Mouse (Mus musculus) cerebellum, adult 11-12 months (tissue): ENCODE results near the gene Tead1.

Source experiments
- DNase-seq: peaks from one replicate; pipeline ENCODE4 v3.0.0; 2022

The Tead1 gene

DNA sequence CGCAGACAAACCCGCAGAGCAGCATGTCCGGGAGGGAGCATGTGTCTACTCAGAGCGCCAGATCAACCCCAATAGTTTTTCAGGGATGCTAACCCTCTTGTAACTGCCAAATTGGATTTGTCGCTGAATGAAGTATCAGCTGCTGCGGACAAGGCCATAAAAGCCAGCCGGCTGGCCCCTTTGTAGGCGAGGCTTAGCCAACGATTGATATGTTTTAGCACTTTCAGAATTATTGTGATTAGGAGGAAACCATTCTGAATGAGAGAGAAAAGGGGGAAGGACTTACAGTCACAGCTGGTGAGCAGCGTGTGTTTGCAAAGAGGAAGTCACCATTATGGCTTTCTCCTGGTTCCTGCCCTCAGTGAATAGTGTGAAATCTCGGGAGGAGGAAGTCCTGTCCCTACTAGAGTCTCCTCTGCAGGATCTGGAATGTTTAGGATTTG lies 146.2 kb downstream of the Tead1 start:
- DNase-seq = no peak

- no peak for DNase-seq
Measured at GRCm38 (mm10) chr7:112826114-112826911, 147.2 kb downstream of the Tead1 start.

DNA sequence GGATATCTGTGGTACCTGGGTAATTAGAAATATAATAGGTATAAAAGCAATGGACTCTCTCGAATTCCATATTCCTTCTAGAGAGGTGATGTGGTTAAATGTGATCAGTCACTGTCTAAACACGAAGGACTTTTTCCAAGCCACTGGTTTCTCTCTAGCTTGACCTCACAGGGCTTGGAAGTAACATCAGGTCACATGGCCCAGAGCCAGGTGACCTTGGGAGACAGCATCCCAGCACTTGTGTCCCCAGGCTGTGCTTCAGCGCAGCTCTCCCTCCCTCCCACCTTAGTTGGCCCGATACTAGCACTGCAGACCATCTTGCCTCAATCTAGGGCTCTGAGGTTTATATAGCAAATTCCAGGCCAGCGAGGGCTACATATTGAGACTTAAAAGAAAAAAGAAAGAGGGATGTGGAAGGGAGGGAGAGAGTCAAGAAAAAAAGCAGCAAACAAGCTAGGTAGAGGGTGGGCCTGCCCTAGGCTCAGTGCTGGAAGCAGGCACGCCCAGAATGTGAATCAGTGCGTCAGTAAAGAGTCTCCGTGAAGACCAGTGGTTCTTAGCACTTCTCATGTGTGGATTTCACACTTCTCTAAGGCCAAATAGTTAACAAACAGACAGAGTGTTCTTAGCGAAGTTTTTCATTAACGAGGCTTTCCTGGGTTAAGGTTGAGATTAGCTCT lies 149.0 kb downstream of the Tead1 start:
- no peak for DNase-seq

DNA sequence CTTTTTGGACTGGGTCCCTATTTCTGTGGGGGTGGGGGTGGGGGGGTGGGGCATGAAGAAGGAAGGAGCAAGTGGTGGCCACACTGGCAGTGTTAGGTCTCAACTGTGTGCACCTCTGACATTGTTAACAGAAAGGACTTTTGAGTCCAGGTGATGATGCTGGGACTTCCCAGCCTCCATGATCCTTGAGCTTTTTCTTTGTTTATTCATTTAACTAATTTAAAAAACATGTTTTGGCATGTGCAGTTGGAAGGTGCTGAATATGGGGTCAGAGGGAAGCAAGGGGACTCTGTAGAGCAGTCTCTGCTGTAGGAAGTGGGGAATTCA lies 149.5 kb downstream of the Tead1 start:
- DNase-seq = no peak

DNA sequence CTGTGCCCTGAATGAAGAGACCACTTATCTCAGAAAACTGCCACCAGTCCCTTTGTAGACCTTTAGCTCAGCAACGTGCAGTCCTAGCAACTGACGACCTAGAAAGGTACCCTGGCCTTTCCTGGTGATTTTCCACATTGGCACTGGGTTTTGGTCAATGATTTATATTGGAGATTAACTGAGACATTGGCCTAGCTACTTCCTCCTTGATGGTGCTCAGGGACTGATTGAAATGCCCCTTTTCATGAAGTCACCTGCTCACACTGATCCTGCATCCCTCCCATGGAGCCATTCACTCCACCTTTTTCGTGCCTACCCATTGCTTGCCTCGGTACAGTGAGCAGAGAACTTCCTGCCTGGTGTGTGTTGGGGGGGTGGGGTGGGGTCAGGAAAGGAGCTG lies 151.8 kb downstream of the Tead1 start:
- DNase-seq = no peak

- no peak for DNase-seq
Measured at GRCm38 (mm10) chr7:112831446-112831845, 152.3 kb downstream of the Tead1 start.

DNA sequence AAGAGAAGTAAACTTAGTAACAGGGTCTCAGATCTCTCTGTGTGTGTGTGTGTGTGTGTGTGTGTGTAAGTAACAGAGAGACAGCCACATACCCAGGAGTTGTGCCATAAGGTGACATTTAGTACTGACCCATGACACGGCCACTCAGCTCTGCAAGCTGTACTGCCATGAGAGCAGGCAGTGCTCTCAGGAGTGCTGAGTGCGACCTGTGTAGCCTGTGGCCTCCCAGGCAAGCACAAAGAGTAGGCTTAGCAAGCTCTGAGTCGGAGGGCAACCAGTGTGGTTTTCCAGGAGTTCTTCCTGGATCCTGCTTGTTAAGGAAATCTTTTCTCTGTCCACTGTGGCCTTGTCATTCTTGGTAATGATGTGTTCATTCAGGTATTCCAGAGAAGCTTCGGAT lies 154.0 kb downstream of the Tead1 start:
- no peak for DNase-seq

- DNase-seq = no peak
Measured at GRCm38 (mm10) chr7:112836076-112836475, 157.0 kb downstream of the Tead1 start.

DNA sequence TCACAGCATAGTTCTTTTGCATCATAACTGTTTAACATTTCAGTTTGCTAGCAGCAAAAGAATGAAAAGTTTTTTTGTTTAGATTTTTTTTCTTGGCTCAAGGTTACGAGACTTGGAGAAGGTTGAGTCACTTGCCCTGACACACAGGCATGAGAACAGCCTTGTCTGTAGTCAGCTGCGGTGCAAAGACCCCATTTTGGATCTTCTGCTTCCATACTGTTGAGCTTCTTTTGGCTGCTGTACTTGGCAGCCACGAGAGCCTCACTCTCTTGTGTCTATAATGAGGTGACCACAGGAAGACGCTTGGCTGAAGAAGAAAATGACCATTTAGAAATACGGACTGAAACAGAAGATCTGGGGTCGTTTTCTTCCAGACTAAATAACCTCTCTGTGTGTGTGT lies 159.0 kb downstream of the Tead1 start:
- DNase-seq = no peak

DNA sequence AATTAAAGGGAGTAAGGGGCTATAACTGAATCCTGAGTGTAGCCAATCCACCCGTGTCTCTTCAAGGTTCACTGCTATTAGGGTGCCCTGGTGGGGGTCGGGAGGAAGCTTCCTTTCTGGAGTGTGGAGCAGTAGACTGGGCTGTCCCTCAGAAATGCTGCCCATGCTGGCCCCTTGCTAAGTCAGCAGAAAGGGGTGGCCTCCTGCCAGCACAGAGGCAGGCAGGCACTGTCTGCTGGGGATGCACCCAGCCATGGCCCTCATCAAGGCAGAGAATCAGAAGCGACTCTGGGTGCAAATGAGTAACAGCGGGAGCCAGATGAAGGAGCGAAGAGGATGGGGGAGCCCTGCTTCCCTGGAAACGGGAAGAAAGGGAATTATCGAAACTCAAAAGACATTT lies 161.2 kb downstream of the Tead1 start:
- no peak for DNase-seq

DNA sequence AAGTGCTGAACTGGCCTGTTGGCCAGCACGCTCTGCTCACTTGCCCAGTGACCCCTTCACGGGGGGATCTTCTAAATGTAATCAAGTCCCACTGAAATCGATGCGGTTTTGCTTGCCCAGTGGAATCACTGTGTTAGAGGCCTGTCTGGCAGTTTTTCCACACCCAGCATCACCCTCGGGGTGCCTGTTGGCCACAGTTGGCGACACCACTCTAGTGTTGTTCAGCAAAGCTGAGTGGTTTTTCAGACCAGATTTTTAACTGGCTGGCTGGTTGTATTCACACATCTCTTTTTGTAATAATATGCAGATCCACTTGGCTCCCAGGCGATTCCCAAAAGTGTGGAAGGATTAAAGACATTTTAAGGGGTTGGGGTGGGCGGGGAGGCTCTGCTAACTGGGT lies 161.8 kb downstream of the Tead1 start:
- no peak for DNase-seq

DNA sequence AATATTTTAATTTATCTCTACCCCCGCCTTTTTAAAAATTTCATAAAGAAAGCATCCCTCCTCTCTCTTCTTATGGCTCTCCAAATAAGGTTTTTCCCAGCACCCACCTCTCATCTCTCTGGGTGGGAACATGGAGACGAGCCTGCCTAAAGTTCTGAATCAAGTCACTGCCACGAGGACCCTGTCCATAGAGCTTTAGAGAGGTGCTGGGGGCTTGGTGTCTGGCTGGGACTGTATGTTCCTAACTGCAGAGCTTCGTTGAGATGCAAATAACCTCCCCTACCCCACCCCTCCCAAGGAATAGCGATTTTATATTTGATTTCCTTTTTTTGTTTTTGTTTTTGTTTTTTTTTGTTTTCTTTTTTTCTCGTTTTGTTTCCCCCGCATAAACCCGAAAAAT lies 162.4 kb downstream of the Tead1 start:
- DNase-seq = no peak

- DNase-seq = no peak
Measured at GRCm38 (mm10) chr7:112841886-112842285, 162.8 kb downstream of the Tead1 start.

GRCm38 (mm10) chr7:112851281-112851744 lies 172.2 kb downstream of the Tead1 start:
- no peak for DNase-seq

- no peak for DNase-seq
Measured at GRCm38 (mm10) chr7:112852149-112852839, 173.2 kb downstream of the Tead1 start.

GRCm38 (mm10) chr7:112853857-112854256 lies 174.7 kb downstream of the Tead1 start:
- no peak for DNase-seq

DNA sequence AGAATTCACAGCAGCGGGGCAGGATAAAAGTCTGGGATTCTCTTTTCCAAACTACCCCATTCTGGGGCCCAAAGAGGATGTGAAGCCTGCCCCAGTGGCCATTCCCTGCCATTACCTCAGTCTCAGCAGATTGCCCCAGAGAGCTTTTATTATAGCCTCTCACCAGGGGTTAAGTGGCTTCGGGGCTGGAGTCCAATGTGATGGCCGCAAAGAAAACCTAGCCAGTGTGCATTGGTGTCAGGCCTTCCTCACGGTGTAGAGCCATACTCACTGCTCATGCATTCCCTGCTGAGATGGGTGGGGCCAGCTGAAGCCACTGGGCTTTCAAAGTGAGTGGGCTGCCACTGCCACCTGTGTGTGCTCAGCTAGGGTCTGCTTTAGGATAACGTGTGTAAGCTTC lies 175.4 kb downstream of the Tead1 start:
- DNase-seq = no peak

DNA sequence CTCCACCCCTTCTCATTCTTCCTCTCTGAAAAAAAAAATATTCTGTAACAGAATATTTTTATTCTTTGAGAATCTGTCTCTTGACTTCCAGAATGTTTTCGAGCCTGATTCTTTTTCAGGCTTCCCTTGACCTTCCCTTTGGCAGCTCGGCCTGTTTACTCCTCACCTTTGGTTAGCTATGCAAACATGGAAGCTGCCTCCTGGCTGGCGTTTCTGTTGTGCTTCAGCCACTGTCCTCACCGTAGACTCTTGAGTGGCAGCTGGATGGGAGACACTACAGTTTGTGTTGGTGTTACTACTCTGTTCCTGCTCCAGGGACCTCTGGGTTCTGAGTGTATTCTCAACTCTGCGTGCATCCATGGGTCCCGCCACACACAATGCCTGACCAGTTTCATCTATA lies 176.3 kb downstream of the Tead1 start:
- DNase-seq = no peak

GRCm38 (mm10) chr7:112856121-112856571 lies 177.0 kb downstream of the Tead1 start:
- DNase-seq = peak; percentile 96

DNA sequence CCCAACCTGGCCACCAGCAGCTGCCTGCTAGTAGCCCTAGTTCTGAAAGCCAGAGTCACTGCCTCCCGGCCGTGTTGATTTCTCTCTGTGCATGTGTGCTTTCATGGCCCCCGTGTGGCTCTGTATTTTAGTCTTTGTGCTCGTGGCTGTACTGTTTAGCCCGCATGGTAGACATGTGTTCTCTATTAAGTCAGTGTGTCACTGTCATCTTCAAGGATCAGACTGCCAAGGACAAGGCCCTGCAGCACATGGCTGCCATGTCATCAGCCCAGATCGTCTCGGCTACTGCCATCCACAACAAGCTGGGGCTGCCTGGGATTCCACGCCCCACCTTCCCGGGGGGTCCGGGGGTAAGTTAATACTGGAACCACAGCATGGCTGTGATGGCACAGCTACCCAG lies 177.5 kb downstream of the Tead1 start:
- DNase-seq = peak; percentile 54

- DNase-seq = no peak
Measured at GRCm38 (mm10) chr7:112859887-112860286, 180.8 kb downstream of the Tead1 start.

GRCm38 (mm10) chr7:112862086-112862485 lies 183.0 kb downstream of the Tead1 start:
- no peak for DNase-seq

GRCm38 (mm10) chr7:112864188-112864587 lies 185.1 kb downstream of the Tead1 start:
- no peak for DNase-seq

GRCm38 (mm10) chr7:112865739-112866138 lies 186.6 kb downstream of the Tead1 start:
- peak; percentile 51 for DNase-seq
